Mouse (Mus musculus): ENCODE measurements at regions not wholly inside any gene's neighbourhood (a gene's known extent, or its start where the extent isn't known, plus 50 kb on each side); places are given as distances from the start of the nearest gene placed in this dataset.
"Not testable (repeated sequence)": the region's sequence is repeated elsewhere in the genome, so short reads cannot be mapped to it uniquely, and the experiment has no call there.

DNA sequence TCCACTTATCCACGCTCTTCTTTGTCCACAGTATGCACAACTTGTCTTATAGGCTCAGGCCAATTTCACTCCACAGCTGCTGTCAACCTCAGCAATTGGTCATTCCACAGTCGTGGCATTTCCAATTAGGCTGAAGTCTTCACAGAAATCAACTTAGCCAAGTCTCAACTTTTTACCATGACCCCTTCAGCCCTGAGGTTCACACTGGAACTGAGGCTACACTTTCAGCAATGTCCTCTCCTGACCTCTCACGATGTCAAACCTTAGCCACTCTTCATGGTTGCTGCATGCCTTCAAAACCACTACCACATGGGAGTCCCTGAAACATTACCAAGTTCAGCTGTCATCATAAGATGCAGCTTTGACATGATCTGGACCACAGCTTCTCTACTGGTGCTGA, 310.1 kb downstream of the Gxylt1 start:
- DNase-seq (ENCODE audit: low spot score) = no peak
- no peak overlapping the region for H3K4me3 ChIP-seq
- H3K4me1 ChIP-seq = peaks cover 7% of the 10 kb centered on the region; the same call in 1 of the 2 replicates
- H3K27me3 ChIP-seq (replicated peaks; ENCODE audit: low read depth, poor library complexity, severe bottlenecking) = no peaks in the 10 kb centered on the region
- H3K36me3 ChIP-seq (replicated peaks) = no peaks in the 10 kb centered on the region
- H3K27ac ChIP-seq (replicated peaks) = no peak overlapping the region
- WGBS = 63% methylated on average over 3 of the region's 3 CpGs
- H3K9me3 ChIP-seq = no peaks in the 10 kb centered on the region

- H3K4me3 ChIP-seq = no peak overlapping the region
- H3K4me1 ChIP-seq = peaks cover 7% of the 10 kb centered on the region; the same call in 1 of the 2 replicates
- no peaks in the 10 kb centered on the region for H3K27me3 ChIP-seq (replicated peaks; ENCODE audit: low read depth, poor library complexity, severe bottlenecking)
- no peak for DNase-seq (ENCODE audit: low spot score)
- WGBS = 69% methylated on average over 1 of the region's 1 CpGs
- H3K9me3 ChIP-seq = no peaks in the 10 kb centered on the region
- H3K36me3 ChIP-seq (replicated peaks) = no peaks in the 10 kb centered on the region
- no peak overlapping the region for H3K27ac ChIP-seq (replicated peaks)
Observed at GRCm38 (mm10) chr15:92964131-92964530, 310.8 kb downstream of the Gxylt1 start.

- H3K27me3 ChIP-seq (replicated peaks; ENCODE audit: low read depth, poor library complexity, severe bottlenecking); DNase-seq (ENCODE audit: low spot score); H3K36me3 ChIP-seq (replicated peaks); H3K4me1 ChIP-seq; H3K4me3 ChIP-seq; H3K27ac ChIP-seq (replicated peaks); H3K9me3 ChIP-seq: not testable (repeated sequence)
- WGBS = 87% methylated on average over 3 of the region's 3 CpGs
Observed at GRCm38 (mm10) chr15:92950912-92951311, 324.1 kb downstream of the Gxylt1 start.

DNA sequence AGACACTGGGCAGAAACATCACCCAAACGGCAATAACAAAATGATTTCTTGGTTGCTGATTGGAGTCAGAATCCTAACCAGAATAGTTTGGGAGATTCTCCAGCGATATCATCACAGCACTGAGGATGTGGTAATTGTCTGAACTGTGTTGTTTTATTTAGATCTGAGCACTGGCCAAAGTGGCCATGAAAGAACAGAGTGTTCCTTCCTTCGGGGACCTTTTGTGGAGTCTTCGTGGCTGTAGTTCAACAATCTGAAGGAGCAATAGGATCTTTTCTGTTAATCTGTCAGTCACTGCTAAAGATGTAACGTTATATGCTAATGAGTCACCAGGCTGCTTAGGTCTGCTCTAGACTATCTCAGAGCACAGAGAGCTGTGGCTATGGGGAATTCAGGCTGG, 328.8 kb downstream of the Gxylt1 start:
- Histone ChIP-seq H3K36me3 (replicated peaks) (no peaks in the 10 kb centered on the region), H3K4me3 (no peak overlapping the region), H3K27me3 (replicated peaks; ENCODE audit: low read depth, poor library complexity, severe bottlenecking) (no peaks in the 10 kb centered on the region), H3K9me3 (no peaks in the 10 kb centered on the region), H3K4me1 (no peaks in the 10 kb centered on the region), H3K27ac (replicated peaks) (no peak overlapping the region)
- 77% methylated on average over 5 of the region's 5 CpGs for WGBS
- no peak for DNase-seq (ENCODE audit: low spot score)

- Histone ChIP-seq H3K4me3 (no peak overlapping the region), H3K4me1 (no peaks in the 10 kb centered on the region), H3K36me3 (replicated peaks) (no peaks in the 10 kb centered on the region), H3K27me3 (replicated peaks; ENCODE audit: low read depth, poor library complexity, severe bottlenecking) (no peaks in the 10 kb centered on the region), H3K9me3 (no peaks in the 10 kb centered on the region), H3K27ac (replicated peaks) (no peak overlapping the region)
- DNase-seq (ENCODE audit: low spot score) = no peak
- WGBS = 84% methylated on average over 8 of the region's 8 CpGs
Observed at GRCm38 (mm10) chr15:92903821-92904220, 371.2 kb downstream of the Gxylt1 start.

DNA sequence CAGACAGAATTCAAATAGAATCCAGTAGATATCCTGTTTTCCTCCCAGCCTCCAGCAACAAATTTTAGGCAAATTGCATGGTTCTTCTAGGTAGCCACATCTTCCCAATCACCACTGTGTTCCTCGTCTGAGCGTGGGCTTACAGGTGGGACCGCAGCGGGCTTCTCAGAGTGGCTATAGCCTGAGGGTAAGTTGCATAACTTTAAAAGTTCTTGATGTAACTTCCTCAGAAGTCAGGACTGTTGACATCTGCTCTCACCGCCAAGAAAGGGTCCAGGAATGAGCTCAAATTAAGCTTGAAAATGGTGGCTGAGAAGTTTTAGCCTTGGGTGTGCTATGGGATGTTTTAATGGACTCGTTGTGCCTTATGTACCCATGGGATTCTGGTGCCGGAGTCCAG, 377.7 kb downstream of the Gxylt1 start:
- H3K27me3 ChIP-seq (replicated peaks; ENCODE audit: low read depth, poor library complexity, severe bottlenecking) = no peaks in the 10 kb centered on the region
- no peaks in the 10 kb centered on the region for H3K36me3 ChIP-seq (replicated peaks)
- WGBS = 84% methylated on average over 7 of the region's 7 CpGs
- H3K9me3 ChIP-seq = no peaks in the 10 kb centered on the region
- H3K4me1 ChIP-seq = no peaks in the 10 kb centered on the region
- H3K27ac ChIP-seq (replicated peaks) = no peak overlapping the region
- DNase-seq (ENCODE audit: low spot score) = no peak
- H3K4me3 ChIP-seq = no peak overlapping the region

- Histone ChIP-seq H3K27me3 (replicated peaks; ENCODE audit: low read depth, poor library complexity, severe bottlenecking) (no peaks in the 10 kb centered on the region), H3K4me1 (no peaks in the 10 kb centered on the region), H3K36me3 (replicated peaks) (no peaks in the 10 kb centered on the region), H3K4me3 (no peak overlapping the region), H3K9me3 (no peaks in the 10 kb centered on the region), H3K27ac (replicated peaks) (no peak overlapping the region)
- DNase-seq (ENCODE audit: low spot score) = no peak
- WGBS = 71% methylated on average over 4 of the region's 4 CpGs
Observed at GRCm38 (mm10) chr15:92895836-92896235, 379.1 kb downstream of the Gxylt1 start.

DNA sequence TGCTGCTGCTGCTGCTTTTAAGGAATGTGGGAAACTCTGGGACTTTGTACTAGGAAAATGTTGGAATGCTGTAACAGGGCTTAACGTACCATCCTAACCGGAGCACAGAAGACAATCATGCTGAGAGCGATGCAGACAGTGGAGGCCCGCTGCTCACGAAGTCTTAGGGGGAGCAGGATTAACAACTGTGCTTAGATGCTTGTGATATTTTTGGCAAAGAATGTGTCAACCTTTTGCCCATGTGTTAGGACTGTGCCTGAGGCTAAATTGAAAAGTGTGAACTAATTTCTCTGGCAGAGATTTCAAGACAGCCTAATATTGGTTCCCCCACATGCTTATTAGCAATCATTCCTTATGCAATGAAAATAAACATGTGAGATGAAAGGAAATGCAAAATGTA, 398.5 kb downstream of the Gxylt1 start:
- DNase-seq (ENCODE audit: low spot score) = no peak
- H3K4me1 ChIP-seq = no peaks in the 10 kb centered on the region
- H3K36me3 ChIP-seq (replicated peaks) = no peaks in the 10 kb centered on the region
- H3K4me3 ChIP-seq = no peak overlapping the region
- H3K9me3 ChIP-seq = no peaks in the 10 kb centered on the region
- no peaks in the 10 kb centered on the region for H3K27me3 ChIP-seq (replicated peaks; ENCODE audit: low read depth, poor library complexity, severe bottlenecking)
- 81% methylated on average over 5 of the region's 5 CpGs for WGBS
- no peak overlapping the region for H3K27ac ChIP-seq (replicated peaks)

DNA sequence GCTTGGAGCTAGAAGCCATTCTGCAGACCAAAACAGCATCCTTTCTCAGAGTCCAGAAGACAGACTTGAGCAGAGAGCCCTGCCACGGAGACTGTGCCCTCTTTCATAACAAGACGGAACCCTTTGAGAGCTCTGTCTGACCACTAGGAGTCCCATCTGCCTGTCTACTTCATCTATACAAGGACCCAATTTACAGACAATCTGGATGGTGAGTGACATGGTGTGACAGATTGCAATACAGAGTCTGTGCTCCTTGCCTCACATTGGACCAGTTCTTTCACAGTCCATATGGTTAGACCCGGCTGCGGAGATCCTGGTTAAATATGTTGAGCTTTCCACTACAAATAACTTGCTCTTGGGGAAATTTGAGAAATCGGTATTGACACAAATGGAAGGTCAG, 410.9 kb downstream of the Gxylt1 start:
- 84% methylated on average over 5 of the region's 5 CpGs for WGBS
- no peaks in the 10 kb centered on the region for H3K4me1 ChIP-seq
- H3K36me3 ChIP-seq (replicated peaks) = no peaks in the 10 kb centered on the region
- H3K27me3 ChIP-seq (replicated peaks; ENCODE audit: low read depth, poor library complexity, severe bottlenecking) = no peaks in the 10 kb centered on the region
- H3K4me3 ChIP-seq = no peak overlapping the region
- H3K9me3 ChIP-seq = no peaks in the 10 kb centered on the region
- no peak overlapping the region for H3K27ac ChIP-seq (replicated peaks)
- DNase-seq (ENCODE audit: low spot score) = no peak

- H3K4me3 ChIP-seq = no peak overlapping the region
- H3K4me1 ChIP-seq = no peaks in the 10 kb centered on the region
- H3K9me3 ChIP-seq = no peaks in the 10 kb centered on the region
- no peak overlapping the region for H3K27ac ChIP-seq (replicated peaks)
- DNase-seq (ENCODE audit: low spot score) = no peak
- WGBS = 73% methylated on average over 5 of the region's 5 CpGs
- H3K36me3 ChIP-seq (replicated peaks) = no peaks in the 10 kb centered on the region
- H3K27me3 ChIP-seq (replicated peaks; ENCODE audit: low read depth, poor library complexity, severe bottlenecking) = no peaks in the 10 kb centered on the region
Observed at GRCm38 (mm10) chr15:92850854-92851253, 424.1 kb downstream of the Gxylt1 start.

DNA sequence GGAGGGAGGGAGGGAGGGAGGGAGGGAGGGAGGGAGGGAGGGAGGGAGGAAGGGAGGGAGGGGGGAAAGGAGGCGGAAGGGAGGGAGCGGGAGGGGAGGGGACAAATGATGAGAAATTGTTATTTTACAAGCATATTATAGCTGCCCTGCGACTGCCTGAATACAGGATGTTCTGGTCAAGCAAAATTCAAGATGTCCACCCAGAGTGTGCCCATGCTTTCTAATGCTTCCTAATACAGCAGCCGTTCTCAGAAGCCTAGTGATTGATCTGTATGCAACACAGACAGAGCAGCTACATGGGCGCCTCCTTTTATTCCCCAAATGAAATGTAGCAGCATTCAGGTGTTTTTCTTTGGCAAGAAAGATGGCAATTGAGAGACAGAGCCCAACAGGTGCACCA, 434.9 kb downstream of the Gxylt1 start:
- H3K27ac ChIP-seq (replicated peaks) = no peak overlapping the region
- H3K4me3 ChIP-seq = no peak overlapping the region
- H3K27me3 ChIP-seq (replicated peaks; ENCODE audit: low read depth, poor library complexity, severe bottlenecking) = no peaks in the 10 kb centered on the region
- 82% methylated on average over 5 of the region's 5 CpGs for WGBS
- H3K9me3 ChIP-seq = no peaks in the 10 kb centered on the region
- no peak for DNase-seq (ENCODE audit: low spot score)
- no peaks in the 10 kb centered on the region for H3K36me3 ChIP-seq (replicated peaks)
- H3K4me1 ChIP-seq = no peaks in the 10 kb centered on the region

DNA sequence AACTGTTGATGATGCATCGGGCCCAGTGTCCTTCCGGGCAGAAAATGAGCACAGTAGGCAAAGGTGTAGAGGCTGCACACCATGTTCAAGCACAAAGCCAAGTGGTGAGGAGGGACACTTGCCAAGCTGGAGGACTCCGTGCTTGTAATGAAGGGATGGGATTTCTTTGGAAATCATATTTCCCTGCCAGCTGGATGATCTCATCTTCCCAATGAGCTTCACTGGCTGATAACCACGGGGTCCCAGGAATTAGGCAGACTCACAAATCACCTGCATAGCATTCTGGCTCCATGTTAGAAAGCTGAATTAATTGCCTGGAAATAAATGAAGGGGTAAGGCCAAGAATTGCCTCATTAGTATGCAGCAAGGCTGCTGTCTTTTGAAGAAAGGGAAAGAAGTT, 435.4 kb downstream of the Gxylt1 start:
- DNase-seq (ENCODE audit: low spot score) = no peak
- 84% methylated on average over 4 of the region's 4 CpGs for WGBS

GRCm38 (mm10) chr15:92826136-92826535, 429.5 kb downstream of the Pdzrn4 start:
- H3K36me3 ChIP-seq (replicated peaks) = no peaks in the 10 kb centered on the region
- H3K4me3 ChIP-seq = no peak overlapping the region
- no peak for DNase-seq (ENCODE audit: low spot score)
- no peaks in the 10 kb centered on the region for H3K4me1 ChIP-seq
- H3K27ac ChIP-seq (replicated peaks) = no peak overlapping the region
- no peaks in the 10 kb centered on the region for H3K27me3 ChIP-seq (replicated peaks; ENCODE audit: low read depth, poor library complexity, severe bottlenecking)
- H3K9me3 ChIP-seq = no peaks in the 10 kb centered on the region
- WGBS = 89% methylated on average over 4 of the region's 4 CpGs

More for the DNA sequence above, 435.4 kb downstream of the Gxylt1 start:
- H3K9me3 ChIP-seq = no peaks in the 10 kb centered on the region
- H3K27ac ChIP-seq (replicated peaks) = no peak overlapping the region
- no peaks in the 10 kb centered on the region for H3K27me3 ChIP-seq (replicated peaks; ENCODE audit: low read depth, poor library complexity, severe bottlenecking)
- no peak overlapping the region for H3K4me3 ChIP-seq
- no peaks in the 10 kb centered on the region for H3K36me3 ChIP-seq (replicated peaks)
- no peaks in the 10 kb centered on the region for H3K4me1 ChIP-seq
